Mouse (Mus musculus) bone marrow, adult 2 months (tissue): ENCODE results near the gene Mindy2.

Experiments
- CTCF ChIP-seq: fragments of 200-500 bp; IDR thresholded peaks from 2 replicates; pipeline ENCODE4 v1.5.1; 2011; ENCODE audit warnings: low read length, control low read depth; ENCODE audit not compliant: control insufficient read depth, insufficient read depth
- POLR2A ChIP-seq: fragments of 200-500 bp; IDR thresholded peaks from 2 replicates; pipeline ENCODE4 v1.6.1; 2011; ENCODE audit warnings: low read depth, mild to moderate bottlenecking, control low read depth, low read length, borderline replicate concordance; ENCODE audit not compliant: control insufficient read depth

DNA sequence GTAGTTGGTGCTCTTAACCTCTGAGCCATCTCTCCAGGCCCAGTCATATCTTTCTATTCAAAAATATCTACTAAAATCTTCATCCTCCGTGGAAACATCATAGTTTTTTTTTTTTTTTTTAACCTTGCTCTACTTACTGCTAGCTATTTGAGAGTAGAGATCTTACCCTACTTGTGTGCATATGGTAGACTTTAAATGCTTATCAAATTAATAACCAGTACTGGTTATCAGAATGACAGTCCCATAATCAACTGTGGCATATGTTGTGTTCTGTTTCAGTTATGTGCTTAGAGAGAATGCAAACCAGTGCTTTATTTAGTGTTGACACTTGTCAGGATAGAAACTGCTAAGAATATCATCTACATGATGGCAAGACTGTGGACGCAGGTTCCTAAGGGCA, 78.9 kb downstream of the Mindy2 start:
- TF ChIP-seq CTCF (no peak), POLR2A (no peak)
